Mouse (Mus musculus): ENCODE data around the gene 2700097O09Rik. TPM values are rescaled to one million over a fixed set of nuclear protein-coding genes. Genes with fewer than 3 reads are reported as not detected.
"Not testable (repeated sequence)": the region's sequence is repeated elsewhere in the genome, so short reads cannot be mapped to it uniquely, and the experiment has no call there.

The 2700097O09Rik gene
- polyA plus RNA-seq, 1 experiment from 2014 or later, result 21.7 TPM

DNA sequence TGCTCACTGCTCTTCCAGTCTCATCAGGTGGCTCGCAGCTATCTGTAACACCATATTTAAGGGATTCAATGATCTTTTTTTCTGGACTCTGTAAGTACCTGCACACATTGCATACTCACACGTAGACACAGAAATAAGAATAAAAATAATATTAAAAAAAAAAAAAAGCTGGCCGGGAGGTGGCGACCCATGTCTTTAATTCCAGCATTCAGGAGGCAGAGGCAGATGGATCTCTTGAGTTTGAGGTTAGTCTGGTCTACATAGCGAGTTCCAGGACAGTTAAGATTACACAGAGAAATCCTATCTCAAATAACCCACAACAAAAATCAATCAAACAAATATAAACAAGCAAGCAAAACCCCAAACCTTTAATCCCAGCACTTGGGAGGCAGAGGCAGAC is 76.1 kb downstream of the 2700097O09Rik start:
- Histone ChIP-seq H3K9ac (no peak overlapping the region), H3K4me1 (replicated peaks) (no peaks in the 10 kb centered on the region), H3K9me3 (replicated peaks) (no peaks in the 10 kb centered on the region), H3K4me2 (no peak overlapping the region), H3K27ac (no peak overlapping the region), H3K27me3 (no peaks in the 10 kb centered on the region), H3K36me3 (no peaks in the 10 kb centered on the region), H3K4me3 (no peak overlapping the region)
- 85% methylated on average over 5 of the region's 5 CpGs for WGBS
- no peak for ATAC-seq (replicated peaks; ENCODE audit: insufficient number of reproducible peaks, insufficient read depth, low FRiP score, low read depth)

DNA sequence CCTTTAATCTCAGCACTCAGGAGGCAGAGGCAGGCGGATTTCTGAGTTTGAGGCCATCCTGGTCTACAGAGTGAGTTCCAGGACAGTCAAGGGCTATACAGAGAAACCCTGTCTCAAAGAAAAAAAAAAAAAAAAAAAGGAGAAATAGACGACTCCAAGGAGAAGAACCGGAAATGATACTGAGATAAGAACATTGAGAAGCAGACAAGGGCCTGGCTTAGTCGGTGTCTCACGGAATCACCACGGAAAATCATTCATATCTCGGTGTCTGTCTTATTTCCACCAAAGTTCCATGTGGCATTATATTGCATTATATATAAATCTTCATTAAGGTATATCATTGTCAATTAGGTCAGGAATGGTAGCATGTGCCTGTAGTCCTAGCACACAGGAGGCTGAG is 77.4 kb downstream of the 2700097O09Rik start:
- H3K4me1 ChIP-seq (replicated peaks); H3K27ac ChIP-seq; H3K27me3 ChIP-seq; H3K36me3 ChIP-seq; ATAC-seq (replicated peaks; ENCODE audit: insufficient number of reproducible peaks, insufficient read depth, low FRiP score, low read depth); H3K9me3 ChIP-seq (replicated peaks); H3K4me3 ChIP-seq; H3K4me2 ChIP-seq; H3K9ac ChIP-seq: not testable (repeated sequence)
- 75% methylated on average over 7 of the region's 7 CpGs for WGBS

DNA sequence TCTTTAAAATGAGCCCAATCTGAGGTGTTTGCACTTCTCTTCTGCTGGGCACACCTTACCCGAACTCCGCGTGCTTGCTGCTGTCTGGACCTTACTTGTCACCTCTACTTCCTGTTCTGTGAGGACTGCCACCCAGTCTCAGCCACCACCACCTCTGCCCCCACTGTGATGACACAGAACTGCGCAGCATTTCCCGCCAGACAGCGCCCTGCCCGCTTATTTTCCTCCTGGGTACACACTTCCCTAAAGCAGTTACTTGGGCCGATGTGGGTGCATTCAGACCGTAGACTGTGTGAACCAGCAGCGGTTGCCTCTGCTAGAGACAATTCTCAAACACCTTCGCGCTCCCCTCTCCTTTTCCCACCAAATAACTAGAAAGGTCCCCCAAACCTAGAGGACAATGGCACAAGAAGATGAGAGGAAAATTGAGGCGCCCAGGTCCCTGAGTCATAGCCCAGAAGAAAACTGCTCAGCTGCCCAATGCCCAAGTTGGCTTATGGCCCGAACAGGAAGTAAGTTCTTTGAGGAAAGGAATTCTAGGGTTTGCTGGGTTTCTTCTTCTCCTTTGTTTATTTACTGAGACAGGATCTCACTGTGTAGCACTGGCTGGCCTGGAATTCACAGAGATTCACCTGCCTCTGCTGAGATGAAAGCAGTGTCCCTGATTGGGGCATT is 80.8 kb downstream of the 2700097O09Rik start:
- no peaks in the 10 kb centered on the region for H3K9me3 ChIP-seq (replicated peaks)
- 72% methylated on average over 14 of the region's 14 CpGs for WGBS
- H3K4me3 ChIP-seq, result no peak overlapping the region
- H3K36me3 ChIP-seq, result no peaks in the 10 kb centered on the region
- H3K27ac ChIP-seq, result no peak overlapping the region
- H3K4me2 ChIP-seq, result no peak overlapping the region
- no peaks in the 10 kb centered on the region for H3K4me1 ChIP-seq (replicated peaks)
- H3K27me3 ChIP-seq, result no peaks in the 10 kb centered on the region
- no peak overlapping the region for H3K9ac ChIP-seq
- ATAC-seq (replicated peaks; ENCODE audit: insufficient number of reproducible peaks, insufficient read depth, low FRiP score, low read depth), result no peak

DNA sequence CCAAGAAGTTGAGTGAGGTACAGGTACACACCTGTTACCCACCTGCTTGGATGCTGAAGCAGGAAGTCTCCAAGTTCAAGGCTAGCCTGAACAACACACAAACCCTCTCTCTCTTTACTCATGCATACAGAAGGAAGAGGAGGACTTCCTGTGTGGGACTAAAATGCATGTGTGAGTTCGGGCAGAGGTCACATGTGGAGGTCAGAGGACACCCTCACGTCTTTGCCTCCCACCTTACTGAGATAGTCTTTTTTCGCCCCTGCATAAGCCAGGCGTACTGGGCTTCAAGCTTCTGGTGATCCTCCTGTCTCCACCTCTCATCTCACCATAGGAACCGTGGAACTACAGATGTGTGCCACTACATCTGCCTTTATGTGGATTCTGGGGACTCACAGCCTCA is 81.5 kb downstream of the 2700097O09Rik start:
- no peaks in the 10 kb centered on the region for H3K9me3 ChIP-seq (replicated peaks)
- no peaks in the 10 kb centered on the region for H3K27me3 ChIP-seq
- WGBS, result 57% methylated on average over 5 of the region's 5 CpGs
- no peak overlapping the region for H3K4me3 ChIP-seq
- no peak overlapping the region for H3K4me2 ChIP-seq
- H3K9ac ChIP-seq, result no peak overlapping the region
- no peaks in the 10 kb centered on the region for H3K4me1 ChIP-seq (replicated peaks)
- no peak for ATAC-seq (replicated peaks; ENCODE audit: insufficient number of reproducible peaks, insufficient read depth, low FRiP score, low read depth)
- H3K36me3 ChIP-seq, result no peaks in the 10 kb centered on the region
- H3K27ac ChIP-seq, result no peak overlapping the region

DNA sequence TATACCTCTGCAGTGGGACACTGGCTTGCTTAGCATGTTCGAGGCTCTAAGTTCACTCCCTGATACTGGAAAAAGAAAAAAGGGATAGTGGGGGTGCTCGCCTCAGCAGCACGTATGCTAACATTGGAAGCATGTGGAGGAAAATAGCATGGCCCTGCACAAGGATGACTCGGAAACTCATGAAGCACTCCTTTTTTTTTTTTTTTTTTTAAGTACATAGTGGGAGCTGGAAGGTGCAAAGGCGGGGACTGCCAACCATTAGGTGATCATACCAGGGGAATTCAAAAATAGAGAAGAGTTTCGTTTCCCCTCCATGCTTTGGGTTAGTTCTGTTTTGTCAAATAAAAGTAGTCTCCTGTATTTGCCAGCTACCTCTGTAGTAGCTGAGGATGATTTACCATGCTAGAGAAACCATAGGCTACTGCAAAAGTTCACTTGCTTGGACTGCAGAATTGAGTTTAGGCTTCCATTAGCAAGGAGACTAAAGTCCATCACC is 82.9 kb downstream of the 2700097O09Rik start:
- H3K27me3 ChIP-seq, result no peaks in the 10 kb centered on the region
- H3K36me3 ChIP-seq, result no peaks in the 10 kb centered on the region
- H3K4me1 ChIP-seq (replicated peaks), result no peaks in the 10 kb centered on the region
- no peak overlapping the region for H3K4me2 ChIP-seq
- 78% methylated on average over 6 of the region's 6 CpGs for WGBS
- no peak overlapping the region for H3K27ac ChIP-seq
- H3K9me3 ChIP-seq (replicated peaks), result no peaks in the 10 kb centered on the region
- no peak for ATAC-seq (replicated peaks; ENCODE audit: insufficient number of reproducible peaks, insufficient read depth, low FRiP score, low read depth)
- H3K4me3 ChIP-seq, result no peak overlapping the region
- no peak overlapping the region for H3K9ac ChIP-seq

DNA sequence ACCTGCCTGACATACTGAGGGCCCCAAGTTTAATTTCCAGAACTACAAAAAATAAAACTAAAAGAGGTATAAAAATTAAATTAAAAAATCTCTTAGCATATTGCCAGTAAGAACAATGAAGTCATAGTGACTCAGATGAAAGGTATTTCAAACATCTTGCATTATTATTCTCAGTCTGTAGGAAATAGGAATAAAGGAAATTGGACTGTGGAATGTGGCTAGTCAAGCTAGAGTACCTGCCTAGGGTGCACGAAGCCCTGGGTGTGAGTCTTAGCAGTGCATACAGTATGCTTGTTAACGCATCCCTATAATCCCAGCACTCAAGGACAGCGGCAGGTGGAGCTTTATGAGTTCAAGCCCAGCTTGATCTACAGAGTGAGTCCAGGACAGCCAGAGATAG is 83.9 kb downstream of the 2700097O09Rik start:
- Histone ChIP-seq H3K4me3 (no peak overlapping the region), H3K9ac (no peak overlapping the region), H3K4me1 (replicated peaks) (no peaks in the 10 kb centered on the region), H3K27ac (no peak overlapping the region), H3K4me2 (no peak overlapping the region), H3K27me3 (no peaks in the 10 kb centered on the region), H3K36me3 (no peaks in the 10 kb centered on the region), H3K9me3 (replicated peaks) (no peaks in the 10 kb centered on the region)
- ATAC-seq (replicated peaks; ENCODE audit: insufficient number of reproducible peaks, insufficient read depth, low FRiP score, low read depth), result no peak
- 62% methylated on average over 3 of the region's 3 CpGs for WGBS

Other genes with a start within 250 kb of the 2700097O09Rik start
- 379 and 432 TPM in 2 replicates for gene Cfl2, start 217.2 kb downstream of the 2700097O09Rik start, polyA plus RNA-seq (2015; fragmentation: Nextera tagmentation; extraction: Ambion mirVana)
- not detected in 2 replicates for gene Gm20403, start 93.6 kb downstream of the 2700097O09Rik start, polyA plus RNA-seq (2015; fragmentation: Nextera tagmentation; extraction: Ambion mirVana)
- 10.3 and 13.3 TPM in 2 replicates for gene Baz1a, start 65.8 kb downstream of the 2700097O09Rik start, polyA plus RNA-seq (2015; fragmentation: Nextera tagmentation; extraction: Ambion mirVana)
- 118 and 127 TPM in 2 replicates for gene Srp54a, start 152 bp upstream of the 2700097O09Rik start, polyA plus RNA-seq (2015; fragmentation: Nextera tagmentation; extraction: Ambion mirVana)
- 20.0 and 22.2 TPM in 2 replicates for gene Fam177a, start 44.4 kb upstream of the 2700097O09Rik start, polyA plus RNA-seq (2015; fragmentation: Nextera tagmentation; extraction: Ambion mirVana)
- gene Srp54b, start 75.0 kb upstream of the 2700097O09Rik start, polyA plus RNA-seq (2015; fragmentation: Nextera tagmentation; extraction: Ambion mirVana), result 44.0 and 45.5 TPM in 2 replicates
- gene 1700047I17Rik2, start 119.5 kb upstream of the 2700097O09Rik start, polyA plus RNA-seq (2015; fragmentation: Nextera tagmentation; extraction: Ambion mirVana), result not detected in 2 replicates
- gene Srp54c, start 150.1 kb upstream of the 2700097O09Rik start, polyA plus RNA-seq (2015; fragmentation: Nextera tagmentation; extraction: Ambion mirVana), result 52.0 and 58.6 TPM in 2 replicates
- gene 1110008L16Rik, start 219.5 kb upstream of the 2700097O09Rik start, polyA plus RNA-seq (2015; fragmentation: Nextera tagmentation; extraction: Ambion mirVana), result 8.0 and 11.3 TPM in 2 replicates
- 9.1 and 9.5 TPM in 2 replicates for gene Ppp2r3c, start 222.9 kb upstream of the 2700097O09Rik start, polyA plus RNA-seq (2015; fragmentation: Nextera tagmentation; extraction: Ambion mirVana)